Mouse (Mus musculus) forebrain, postnatal 0 days (tissue): ENCODE results near the gene Cyp4b1. TPM values are rescaled to one million over a fixed set of nuclear protein-coding genes. Genes with fewer than 3 reads are reported as not detected.
"Not testable (repeated sequence)": the region's sequence is repeated elsewhere in the genome, so short reads cannot be mapped to it uniquely, and the experiment has no call there.

Experiments used
- ATAC-seq: fragments of 200-750 bp; cut with Nextera tagmentation; 2 replicates; pipeline ENCODE4 v1.8.0; 2017; ENCODE audit warnings: mild to moderate bottlenecking, moderate library complexity
- DNase-seq: peaks from one replicate; pipeline ENCODE4 v3.0.0-alpha.2; 2015
- H3K27ac ChIP-seq: fragments of 300-500 bp; sonication (generic); 2 replicates; pipeline ENCODE4 v1.5.1; 2014; ENCODE audit warnings: low read depth, mild to moderate bottlenecking, antibody characterized with exemption, low read length, moderate library complexity, mixed read lengths
- H3K27me3 ChIP-seq: fragments of 300-500 bp; sonication (generic); 2 replicates; pipeline ENCODE4 v1.6.1; 2014; ENCODE audit warnings: mild to moderate bottlenecking, low read length, mixed read lengths; ENCODE audit not compliant: insufficient read depth
- H3K36me3 ChIP-seq: fragments of 300-500 bp; sonication (generic); 2 replicates; pipeline ENCODE4 v1.6.1; 2014; ENCODE audit warnings: mild to moderate bottlenecking, moderate library complexity; ENCODE audit not compliant: insufficient read depth
- H3K4me1 ChIP-seq: fragments of 300-500 bp; sonication (generic); 2 replicates; pipeline ENCODE4 v1.6.1; 2014; ENCODE audit warnings: antibody characterized with exemption; ENCODE audit not compliant: insufficient read depth
- H3K4me2 ChIP-seq: fragments of 300-500 bp; sonication (generic); 2 replicates; pipeline ENCODE4 v1.6.1; 2014; ENCODE audit warnings: low read depth, mild to moderate bottlenecking, moderate library complexity
- H3K4me3 ChIP-seq: fragments of 300-500 bp; sonication (generic); 2 replicates; pipeline ENCODE4 v1.5.1; 2014; ENCODE audit warnings: low read depth, low read length, mixed read lengths
- H3K9ac ChIP-seq: fragments of 300-500 bp; sonication (generic); 2 replicates; pipeline ENCODE4 v1.6.1; 2014; ENCODE audit warnings: mild to moderate bottlenecking
- H3K9me3 ChIP-seq: fragments of 300-500 bp; sonication (generic); 2 replicates; pipeline ENCODE4 v1.6.1; 2016; ENCODE audit warnings: low read length
- CTCF ChIP-seq: sonication (generic); IDR thresholded peaks from 2 replicates; pipeline ENCODE4 v1.5.1; 2016; ENCODE audit warnings: antibody characterized with exemption, control low read depth, low read depth
- WGBS: fragments of 180-500 bp; shearing (Covaris S2); extraction: QIAGEN DNeasy Blood & Tissue Kit; methylation state at CpG from one replicate; pipeline ENCODE4 v1.1.7; 2014; 5-methylcytosine and 5-hydroxymethylcytosine counted together
- polyA plus RNA-seq: library from polyadenylated mRNA; unstranded; fragments of >200 nt; fragmentation: Nextera tagmentation; extraction: Ambion mirVana; gene quantifications from 2 replicates; pipeline ENCODE4 v1.2.1, GENCODE M21; 2015
- total RNA-seq: library from RNA; depleted of rRNA; stranded (reverse); fragments of >200 nt; gene quantifications from 2 replicates; pipeline ENCODE4 v1.2.3, GENCODE M21; 2014

Gene Cyp4b1
- total and polyA plus RNA-seq, 2 experiments from 2014 or later: 1.7 to 1.8 TPM

GRCm38 (mm10) chr4:115650866-115651265, 3.3 kb upstream of the Cyp4b1 start:
- no peak overlapping the region for H3K9ac ChIP-seq
- H3K9me3 ChIP-seq: 0 out of 2 replicates have a peak, but pooled peaks cover 4% of the 10 kb centered on the region
- no peaks in the 10 kb centered on the region for H3K27me3 ChIP-seq
- H3K27ac ChIP-seq: no peak overlapping the region
- 89% methylated on average over 5 of the region's 5 CpGs for WGBS
- H3K4me2 ChIP-seq: no peak overlapping the region
- H3K4me3 ChIP-seq: no peak overlapping the region
- TF ChIP-seq CTCF: no peak
- H3K4me1 ChIP-seq: no peaks in the 10 kb centered on the region
- DNase-seq (no peak), ATAC-seq (no peak)
- H3K36me3 ChIP-seq: no peaks in the 10 kb centered on the region

GRCm38 (mm10) chr4:115649344-115649743, 1.8 kb upstream of the Cyp4b1 start:
- Histone ChIP-seq H3K36me3 (no peaks in the 10 kb centered on the region), H3K4me3 (no peak overlapping the region), H3K4me1 (no peaks in the 10 kb centered on the region), H3K9me3 (0 out of 2 replicates have a peak, but pooled peaks cover 2% of the 10 kb centered on the region), H3K9ac (no peak overlapping the region), H3K27me3 (no peaks in the 10 kb centered on the region), H3K27ac (no peak overlapping the region), H3K4me2 (no peak overlapping the region)
- TF ChIP-seq CTCF: no peak
- DNase-seq (no peak), ATAC-seq (no peak)

- Histone ChIP-seq H3K9ac (no peak overlapping the region), H3K4me1 (no peaks in the 10 kb centered on the region), H3K27me3 (no peaks in the 10 kb centered on the region), H3K36me3 (no peaks in the 10 kb centered on the region), H3K9me3 (no peaks in the 10 kb centered on the region), H3K4me3 (no peak overlapping the region), H3K4me2 (no peak overlapping the region), H3K27ac (no peak overlapping the region)
- ATAC-seq (no peak), DNase-seq (no peak)
- 72% methylated on average over 2 of the region's 2 CpGs for WGBS
- no peak for TF ChIP-seq CTCF
Observed at GRCm38 (mm10) chr4:115648752-115649151, 1.2 kb upstream of the Cyp4b1 start.

- H3K27ac ChIP-seq: no peak overlapping the region
- TF ChIP-seq CTCF: no peak
- H3K27me3 ChIP-seq: no peaks in the 10 kb centered on the region
- H3K9me3 ChIP-seq: no peaks in the 10 kb centered on the region
- H3K36me3 ChIP-seq: no peaks in the 10 kb centered on the region
- no peaks in the 10 kb centered on the region for H3K4me1 ChIP-seq
- no peak overlapping the region for H3K4me2 ChIP-seq
- H3K9ac ChIP-seq: no peak overlapping the region
- ATAC-seq (no peak), DNase-seq (no peak)
- H3K4me3 ChIP-seq: no peak overlapping the region
Observed at GRCm38 (mm10) chr4:115645371-115645770, 2.2 kb downstream of the Cyp4b1 start.

- ATAC-seq (no peak), DNase-seq (no peak)
- H3K27ac ChIP-seq: no peak overlapping the region
- H3K27me3 ChIP-seq: no peaks in the 10 kb centered on the region
- WGBS: 71% methylated on average over 5 of the region's 5 CpGs
- H3K9ac ChIP-seq: no peak overlapping the region
- no peaks in the 10 kb centered on the region for H3K36me3 ChIP-seq
- no peak overlapping the region for H3K4me2 ChIP-seq
- H3K4me1 ChIP-seq: no peaks in the 10 kb centered on the region
- TF ChIP-seq CTCF: no peak
- H3K4me3 ChIP-seq: no peak overlapping the region
- H3K9me3 ChIP-seq: no peaks in the 10 kb centered on the region
Observed at GRCm38 (mm10) chr4:115642967-115643754, 4.4 kb downstream of the Cyp4b1 start.

- H3K9ac ChIP-seq, DNase-seq, H3K36me3 ChIP-seq, H3K27ac ChIP-seq, H3K4me1 ChIP-seq, H3K9me3 ChIP-seq, ATAC-seq, H3K4me2 ChIP-seq, H3K27me3 ChIP-seq, H3K4me3 ChIP-seq: not testable (repeated sequence)
- 100% methylated on average over 2 of the region's 3 CpGs for WGBS
Observed at GRCm38 (mm10) chr4:115625560-115625959, 22.0 kb downstream of the Cyp4b1 start.

GRCm38 (mm10) chr4:115614005-115614404, 33.5 kb downstream of the Cyp4b1 start:
- Histone ChIP-seq H3K9ac (no peak overlapping the region), H3K27ac (no peak overlapping the region), H3K4me1 (no peaks in the 10 kb centered on the region), H3K4me2 (no peak overlapping the region), H3K36me3 (no peaks in the 10 kb centered on the region), H3K4me3 (no peak overlapping the region), H3K9me3 (no peaks in the 10 kb centered on the region), H3K27me3 (no peaks in the 10 kb centered on the region)
- ATAC-seq: no peak
- no peak for DNase-seq
- TF ChIP-seq CTCF: no peak

- DNase-seq, ATAC-seq, H3K4me3 ChIP-seq, H3K9me3 ChIP-seq, H3K4me2 ChIP-seq, H3K27ac ChIP-seq, H3K4me1 ChIP-seq, H3K27me3 ChIP-seq, H3K9ac ChIP-seq, H3K36me3 ChIP-seq: not testable (repeated sequence)
- 92% methylated on average over 8 of the region's 8 CpGs for WGBS
Observed at GRCm38 (mm10) chr4:115600611-115601010, 46.9 kb downstream of the Cyp4b1 start, which contains the start of gene Cyp4a32. Gene Cyp4a32 (plus strand): TSS chr4:115600969.
